Mouse (Mus musculus) forebrain, embryonic 16.5 days (tissue): ENCODE data around the gene Akap9. TPM values are rescaled to one million over a fixed set of nuclear protein-coding genes. Genes with fewer than 3 reads are reported as not detected.
A peak's percentile ranks its signal among the peaks of the same experiment; 100 is the strongest.
"Not testable (repeated sequence)": the region's sequence is repeated elsewhere in the genome, so short reads cannot be mapped to it uniquely, and the experiment has no call there.

Experiments
- ATAC-seq: fragments of 200-750 bp; cut with Nextera tagmentation; 2 replicates; pipeline ENCODE4 v1.8.0; 2017; ENCODE audit warnings: mild to moderate bottlenecking, moderate library complexity
- H3K27ac ChIP-seq: fragments of 300-500 bp; sonication (generic); 2 replicates; pipeline ENCODE4 v1.5.1; 2014; ENCODE audit warnings: low read length, control low read depth
- H3K27me3 ChIP-seq: fragments of 300-500 bp; sonication (generic); replicated peaks from 2 replicates; pipeline ENCODE4 v1.6.1; 2014; ENCODE audit warnings: low read length; ENCODE audit not compliant: control insufficient read depth, insufficient read depth
- H3K36me3 ChIP-seq: fragments of 300-500 bp; sonication (generic); 2 replicates; pipeline ENCODE4 v1.6.1; 2014; ENCODE audit not compliant: control insufficient read depth, insufficient read depth
- H3K4me1 ChIP-seq: fragments of 300-500 bp; sonication (generic); replicated peaks from 2 replicates; pipeline ENCODE4 v1.6.1; 2014; ENCODE audit warnings: low read length; ENCODE audit not compliant: control insufficient read depth, insufficient read depth
- H3K4me2 ChIP-seq: fragments of 300-500 bp; sonication (generic); 2 replicates; pipeline ENCODE4 v1.6.1; 2014; ENCODE audit warnings: mild to moderate bottlenecking, low read length, control low read depth
- H3K4me3 ChIP-seq: fragments of 300-500 bp; sonication (generic); replicated peaks from 2 replicates; pipeline ENCODE4 v1.5.1; 2014; ENCODE audit warnings: mild to moderate bottlenecking, low read length, control low read depth
- H3K9ac ChIP-seq: fragments of 300-500 bp; sonication (generic); replicated peaks from 2 replicates; pipeline ENCODE4 v1.6.1; 2014; ENCODE audit warnings: low read depth, low read length, control low read depth
- H3K9me3 ChIP-seq: fragments of 300-500 bp; sonication (generic); 2 replicates; pipeline ENCODE4 v1.6.1; 2016; ENCODE audit warnings: low read length; ENCODE audit not compliant: control insufficient read depth
- WGBS: fragments of 180-500 bp; shearing (Covaris S2); extraction: QIAGEN DNeasy Blood & Tissue Kit; methylation state at CpG from one replicate; pipeline ENCODE4 v1.1.7; 2014; 5-methylcytosine and 5-hydroxymethylcytosine counted together
- polyA plus RNA-seq: library from polyadenylated mRNA; unstranded; fragments of >200 nt; fragmentation: Nextera tagmentation; extraction: Ambion mirVana; gene quantifications from 2 replicates; pipeline ENCODE4 v1.2.1, GENCODE M21; 2015

Akap9 gene
- polyA plus RNA-seq, 1 experiment from 2014 or later = 385 TPM

- 95% methylated on average over 1 of the region's 1 CpGs for WGBS
- H3K4me1 ChIP-seq = no peaks in the 10 kb centered on the region
- H3K27me3 ChIP-seq = no peaks in the 10 kb centered on the region
- ATAC-seq = no peak
- H3K4me2 ChIP-seq = no peak overlapping the region
- no peak overlapping the region for H3K27ac ChIP-seq
- no peak overlapping the region for H3K4me3 ChIP-seq
- peaks cover 19% of the 10 kb centered on the region for H3K36me3 ChIP-seq
- H3K9me3 ChIP-seq = no peaks in the 10 kb centered on the region
- H3K9ac ChIP-seq = no peak overlapping the region
These were observed 62.6 kb downstream of the Akap9 start for GRCm38 (mm10) chr5:3990499-3990898.

GRCm38 (mm10) chr5:4004531-4005469 is 76.9 kb downstream of the Akap9 start:
- no peak overlapping the region for H3K27ac ChIP-seq
- no peaks in the 10 kb centered on the region for H3K9me3 ChIP-seq
- H3K36me3 ChIP-seq = peaks cover 35% of the 10 kb centered on the region
- H3K4me2 ChIP-seq = no peak overlapping the region
- no peaks in the 10 kb centered on the region for H3K27me3 ChIP-seq
- H3K4me3 ChIP-seq = no peak overlapping the region
- H3K9ac ChIP-seq = no peak overlapping the region
- no peak for ATAC-seq
- 91% methylated on average over 16 of the region's 16 CpGs for WGBS
- no peaks in the 10 kb centered on the region for H3K4me1 ChIP-seq

- no peak overlapping the region for H3K27ac ChIP-seq
- H3K9me3 ChIP-seq = no peaks in the 10 kb centered on the region
- H3K36me3 ChIP-seq = peaks cover 40% of the 10 kb centered on the region
- no peak overlapping the region for H3K9ac ChIP-seq
- H3K4me3 ChIP-seq = no peak overlapping the region
- H3K4me2 ChIP-seq = no peak overlapping the region
- no peak for ATAC-seq
- H3K4me1 ChIP-seq = no peaks in the 10 kb centered on the region
- 96% methylated on average over 3 of the region's 3 CpGs for WGBS
- H3K27me3 ChIP-seq = no peaks in the 10 kb centered on the region
These were observed 78.8 kb downstream of the Akap9 start for GRCm38 (mm10) chr5:4006606-4007005.

GRCm38 (mm10) chr5:4008266-4008665 is 80.4 kb downstream of the Akap9 start:
- Histone ChIP-seq H3K36me3 (peaks cover 45% of the 10 kb centered on the region), H3K4me2 (no peak overlapping the region), H3K27ac (no peak overlapping the region), H3K27me3 (no peaks in the 10 kb centered on the region), H3K4me1 (no peaks in the 10 kb centered on the region), H3K9me3 (no peaks in the 10 kb centered on the region), H3K4me3 (no peak overlapping the region), H3K9ac (no peak overlapping the region)
- WGBS = 89% methylated on average over 10 of the region's 10 CpGs
- ATAC-seq = no peak

GRCm38 (mm10) chr5:4009540-4009939 is 81.7 kb downstream of the Akap9 start:
- 70% methylated on average over 6 of the region's 6 CpGs for WGBS

GRCm38 (mm10) chr5:4017646-4018045 is 89.8 kb downstream of the Akap9 start:
- H3K4me1 ChIP-seq, H3K27me3 ChIP-seq, H3K9me3 ChIP-seq, H3K27ac ChIP-seq, H3K4me2 ChIP-seq, H3K4me3 ChIP-seq, ATAC-seq, H3K9ac ChIP-seq: not testable (repeated sequence)
- WGBS = 95% methylated on average over 1 of the region's 1 CpGs
- H3K36me3 ChIP-seq = peaks cover 15% of the 10 kb centered on the region

More at GRCm38 (mm10) chr5:4009540-4009939, 81.7 kb downstream of the Akap9 start:
- no peak overlapping the region for H3K27ac ChIP-seq
- H3K4me3 ChIP-seq = no peak overlapping the region
- no peaks in the 10 kb centered on the region for H3K27me3 ChIP-seq
- no peaks in the 10 kb centered on the region for H3K4me1 ChIP-seq
- ATAC-seq = peak; percentile 81
- H3K9me3 ChIP-seq = no peaks in the 10 kb centered on the region
- H3K36me3 ChIP-seq = peaks cover 45% of the 10 kb centered on the region
- H3K4me2 ChIP-seq = no peak overlapping the region
- H3K9ac ChIP-seq = no peak overlapping the region

GRCm38 (mm10) chr5:4019377-4019776 is 91.5 kb downstream of the Akap9 start:
- no peak overlapping the region for H3K4me3 ChIP-seq
- no peaks in the 10 kb centered on the region for H3K27me3 ChIP-seq
- H3K9ac ChIP-seq = no peak overlapping the region
- peaks cover 8% of the 10 kb centered on the region for H3K36me3 ChIP-seq
- 95% methylated on average over 4 of the region's 4 CpGs for WGBS
- H3K4me2 ChIP-seq = no peak overlapping the region
- no peaks in the 10 kb centered on the region for H3K9me3 ChIP-seq
- no peak overlapping the region for H3K27ac ChIP-seq
- no peak for ATAC-seq
- H3K4me1 ChIP-seq = 0 out of 2 replicates have a peak, but pooled peaks cover 2% of the 10 kb centered on the region

- Histone ChIP-seq H3K9ac (no peak overlapping the region), H3K27me3 (no peaks in the 10 kb centered on the region), H3K36me3 (peaks cover 6% of the 10 kb centered on the region), H3K4me1 (0 out of 2 replicates have a peak, but pooled peaks cover 2% of the 10 kb centered on the region), H3K4me2 (no peak overlapping the region), H3K27ac (no peak overlapping the region), H3K4me3 (no peak overlapping the region), H3K9me3 (no peaks in the 10 kb centered on the region)
- WGBS = 100% methylated on average over 1 of the region's 1 CpGs
- no peak for ATAC-seq
These were observed 92.2 kb downstream of the Akap9 start for GRCm38 (mm10) chr5:4020018-4020417.

GRCm38 (mm10) chr5:4023186-4023585 is 95.3 kb downstream of the Akap9 start:
- WGBS = 80% methylated on average over 13 of the region's 13 CpGs

More at GRCm38 (mm10) chr5:4023186-4023585, 95.3 kb downstream of the Akap9 start:
- Histone ChIP-seq H3K9me3 (no peaks in the 10 kb centered on the region), H3K36me3 (peaks cover 4% of the 10 kb centered on the region; the same call in 1 of the 2 replicates), H3K4me1 (0 out of 2 replicates have a peak, but pooled peaks cover 2% of the 10 kb centered on the region), H3K27ac (no peak overlapping the region), H3K4me2 (no peak overlapping the region), H3K27me3 (no peaks in the 10 kb centered on the region), H3K9ac (no peak overlapping the region), H3K4me3 (no peak overlapping the region)
- no peak for ATAC-seq
